Mouse (Mus musculus): ENCODE results near the gene Gm6899. TPM values are rescaled to one million over a fixed set of nuclear protein-coding genes. Genes with fewer than 3 reads are reported as not detected.

Gm6899 gene
- polyA plus RNA-seq, 1 experiment: 0.26 TPM

DNA sequence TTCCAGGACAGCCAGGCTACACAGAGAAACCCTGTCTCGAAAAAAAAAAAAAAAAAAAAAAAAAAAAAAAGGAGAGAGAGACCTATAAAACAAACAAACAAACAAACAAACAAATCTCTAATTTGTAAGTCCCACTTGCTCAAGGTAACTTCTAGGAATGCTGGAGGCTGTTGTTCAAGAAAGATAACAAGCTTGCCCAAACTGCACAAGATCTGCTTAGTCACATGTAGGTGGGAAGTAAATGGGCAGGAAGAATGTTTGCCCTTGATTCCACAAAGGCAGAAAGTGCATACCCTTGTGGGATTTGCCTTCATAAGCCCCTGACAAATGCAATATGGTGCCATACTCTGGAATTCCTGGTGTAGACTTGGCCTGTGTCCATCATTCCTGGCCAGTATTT lies 1.4 kb downstream of the Gm6899 start:
- Histone ChIP-seq H3K27me3 (ENCODE audit: control insufficient read depth, insufficient read depth, low read length) (no peaks in the 10 kb centered on the region), H3K4me3 (ENCODE audit: control insufficient read depth, low read depth, low read length) (no peak overlapping the region), H3K4me1 (ENCODE audit: control insufficient read depth, insufficient read depth, low read length) (peaks cover 3% of the 10 kb centered on the region; the same call in 1 of the 2 replicates), H3K36me3 (ENCODE audit: control insufficient read depth, insufficient read depth, low read length) (no peaks in the 10 kb centered on the region), H3K27ac (ENCODE audit: control insufficient read depth, insufficient read depth, low read depth, low read length) (no peak overlapping the region)
- TF ChIP-seq POLR2A (IDR thresholded peaks at IDR 0.05; ENCODE audit: control insufficient read depth, low read depth, low read length): no peak
- TF ChIP-seq CTCF (IDR thresholded peaks at IDR 0.05; ENCODE audit: control insufficient read depth, insufficient read depth, insufficient replicate concordance, low read depth, low read length): no peak

DNA sequence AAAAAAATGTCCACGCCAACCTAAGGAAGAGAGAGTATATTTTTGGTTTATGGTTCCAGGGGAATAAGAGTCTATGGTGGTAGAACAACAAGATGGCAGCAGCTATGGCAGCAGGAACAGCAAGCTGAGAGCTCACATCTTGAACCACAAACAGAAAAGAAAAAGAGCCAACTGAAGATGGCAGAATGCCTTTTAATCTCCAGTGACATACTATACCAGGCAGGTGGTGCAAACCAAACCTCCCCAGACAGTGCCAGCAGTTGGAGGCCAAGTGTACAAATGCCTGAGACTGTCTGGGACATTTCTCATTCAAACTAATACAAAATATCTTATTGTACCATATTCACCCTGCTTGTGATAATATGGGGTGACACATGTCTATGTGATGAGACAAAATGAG lies 3.1 kb downstream of the Gm6899 start:
- no peak for TF ChIP-seq CTCF (IDR thresholded peaks at IDR 0.05; ENCODE audit: control insufficient read depth, insufficient read depth, insufficient replicate concordance, low read depth, low read length)
- no peak for TF ChIP-seq POLR2A (IDR thresholded peaks at IDR 0.05; ENCODE audit: control insufficient read depth, low read depth, low read length)
- Histone ChIP-seq H3K4me1 (ENCODE audit: control insufficient read depth, insufficient read depth, low read length) (peaks cover 3% of the 10 kb centered on the region; the same call in 1 of the 2 replicates), H3K36me3 (ENCODE audit: control insufficient read depth, insufficient read depth, low read length) (no peaks in the 10 kb centered on the region), H3K27ac (ENCODE audit: control insufficient read depth, insufficient read depth, low read depth, low read length) (no peak overlapping the region), H3K27me3 (ENCODE audit: control insufficient read depth, insufficient read depth, low read length) (no peaks in the 10 kb centered on the region), H3K4me3 (ENCODE audit: control insufficient read depth, low read depth, low read length) (no peak overlapping the region)

DNA sequence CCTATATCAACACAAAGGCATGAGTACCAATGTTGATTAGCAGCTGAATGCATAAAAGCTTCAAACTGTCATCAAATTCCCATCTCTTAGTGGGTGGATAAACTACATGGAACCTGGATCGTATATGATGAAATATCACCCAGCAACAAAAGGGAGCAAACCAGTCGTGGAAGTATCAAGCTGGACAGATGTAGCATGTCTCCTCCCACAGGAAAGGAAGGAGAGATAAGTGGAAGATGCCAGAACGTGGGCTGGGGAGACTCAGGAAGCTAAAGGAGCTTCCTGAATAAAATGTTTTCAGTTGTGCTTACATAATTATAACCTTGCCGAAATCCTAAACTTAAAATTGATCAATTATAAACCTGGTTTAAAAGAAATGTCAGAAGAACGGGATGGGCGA lies 4.1 kb downstream of the Gm6899 start:
- Histone ChIP-seq H3K27ac (ENCODE audit: control insufficient read depth, insufficient read depth, low read depth, low read length) (no peak overlapping the region), H3K36me3 (ENCODE audit: control insufficient read depth, insufficient read depth, low read length) (no peaks in the 10 kb centered on the region), H3K27me3 (ENCODE audit: control insufficient read depth, insufficient read depth, low read length) (no peaks in the 10 kb centered on the region), H3K4me1 (ENCODE audit: control insufficient read depth, insufficient read depth, low read length) (peaks cover 3% of the 10 kb centered on the region; the same call in 1 of the 2 replicates), H3K4me3 (ENCODE audit: control insufficient read depth, low read depth, low read length) (no peak overlapping the region)
- TF ChIP-seq CTCF (IDR thresholded peaks at IDR 0.05; ENCODE audit: control insufficient read depth, insufficient read depth, insufficient replicate concordance, low read depth, low read length) (no peak), POLR2A (IDR thresholded peaks at IDR 0.05; ENCODE audit: control insufficient read depth, low read depth, low read length) (no peak)

DNA sequence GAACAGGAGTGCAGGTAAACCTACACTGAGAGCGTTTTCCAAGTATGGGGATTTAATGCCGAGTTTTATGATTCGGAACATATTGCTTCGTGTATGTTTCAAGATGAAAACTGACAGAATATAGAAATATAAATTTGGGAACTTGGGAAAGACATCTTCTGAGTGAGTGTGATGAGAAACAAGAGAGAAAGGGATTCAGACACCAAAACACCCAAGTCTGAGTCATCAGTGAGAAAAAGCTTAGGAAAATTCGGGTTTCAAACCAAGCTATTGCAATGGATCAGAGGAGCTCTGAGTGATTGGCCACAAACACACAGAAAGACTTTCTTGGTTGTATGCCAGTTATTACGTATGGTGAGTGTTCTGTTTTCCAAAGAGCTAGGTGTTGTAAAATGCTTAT lies 4.7 kb downstream of the Gm6899 start:
- TF ChIP-seq POLR2A (IDR thresholded peaks at IDR 0.05; ENCODE audit: control insufficient read depth, low read depth, low read length): no peak
- no peak for TF ChIP-seq CTCF (IDR thresholded peaks at IDR 0.05; ENCODE audit: control insufficient read depth, insufficient read depth, insufficient replicate concordance, low read depth, low read length)
- H3K4me1 ChIP-seq (ENCODE audit: control insufficient read depth, insufficient read depth, low read length): no peaks in the 10 kb centered on the region
- no peaks in the 10 kb centered on the region for H3K27me3 ChIP-seq (ENCODE audit: control insufficient read depth, insufficient read depth, low read length)
- H3K36me3 ChIP-seq (ENCODE audit: control insufficient read depth, insufficient read depth, low read length): no peaks in the 10 kb centered on the region
- no peak overlapping the region for H3K27ac ChIP-seq (ENCODE audit: control insufficient read depth, insufficient read depth, low read depth, low read length)
- no peak overlapping the region for H3K4me3 ChIP-seq (ENCODE audit: control insufficient read depth, low read depth, low read length)

DNA sequence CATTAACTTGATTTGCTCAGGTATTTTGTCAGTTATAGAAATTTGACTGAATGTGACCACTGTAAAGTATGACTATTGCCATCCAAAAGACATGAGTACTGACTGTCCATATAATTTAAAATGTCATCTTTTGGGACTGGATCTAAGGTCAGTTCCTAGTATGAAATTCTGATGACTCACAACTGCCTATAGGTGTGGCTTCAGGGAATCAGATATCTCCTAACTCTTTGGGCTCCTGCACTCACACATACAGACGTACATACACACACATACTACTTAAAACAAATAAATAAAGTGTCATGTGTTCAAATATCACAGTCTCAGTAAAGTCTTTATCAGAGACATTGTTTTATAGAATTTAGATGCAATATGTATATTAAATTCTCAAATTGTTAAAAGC lies 5.8 kb downstream of the Gm6899 start:
- Histone ChIP-seq H3K36me3 (ENCODE audit: control insufficient read depth, insufficient read depth, low read length) (no peaks in the 10 kb centered on the region), H3K27ac (ENCODE audit: control insufficient read depth, insufficient read depth, low read depth, low read length) (no peak overlapping the region), H3K4me1 (ENCODE audit: control insufficient read depth, insufficient read depth, low read length) (no peaks in the 10 kb centered on the region), H3K4me3 (ENCODE audit: control insufficient read depth, low read depth, low read length) (no peak overlapping the region), H3K27me3 (ENCODE audit: control insufficient read depth, insufficient read depth, low read length) (no peaks in the 10 kb centered on the region)
- TF ChIP-seq POLR2A (IDR thresholded peaks at IDR 0.05; ENCODE audit: control insufficient read depth, low read depth, low read length) (no peak), CTCF (IDR thresholded peaks at IDR 0.05; ENCODE audit: control insufficient read depth, insufficient read depth, insufficient replicate concordance, low read depth, low read length) (no peak)

DNA sequence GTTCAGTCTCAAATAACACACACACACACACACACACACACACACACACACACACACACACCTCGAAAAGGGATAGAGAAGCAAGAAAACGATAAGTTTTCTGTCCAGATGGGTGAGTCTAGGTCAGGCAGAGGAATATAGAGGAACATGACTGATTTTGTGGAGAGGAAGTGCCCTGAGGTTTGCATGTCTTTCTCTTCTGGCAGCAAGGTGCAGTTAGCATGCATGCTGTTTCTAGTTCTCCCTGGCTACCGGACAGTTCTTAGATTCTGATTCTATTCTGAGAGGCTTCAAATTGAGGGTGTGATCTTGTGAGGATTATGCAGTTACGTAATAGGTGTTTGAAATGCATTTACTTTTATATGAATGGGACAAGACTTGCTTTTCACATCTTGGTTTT lies 7.7 kb downstream of the Gm6899 start:
- Histone ChIP-seq H3K36me3 (ENCODE audit: control insufficient read depth, insufficient read depth, low read length) (no peaks in the 10 kb centered on the region), H3K27ac (ENCODE audit: control insufficient read depth, insufficient read depth, low read depth, low read length) (no peak overlapping the region), H3K4me3 (ENCODE audit: control insufficient read depth, low read depth, low read length) (no peak overlapping the region), H3K4me1 (ENCODE audit: control insufficient read depth, insufficient read depth, low read length) (no peaks in the 10 kb centered on the region), H3K27me3 (ENCODE audit: control insufficient read depth, insufficient read depth, low read length) (no peaks in the 10 kb centered on the region)
- TF ChIP-seq POLR2A (IDR thresholded peaks at IDR 0.05; ENCODE audit: control insufficient read depth, low read depth, low read length) (no peak), CTCF (IDR thresholded peaks at IDR 0.05; ENCODE audit: control insufficient read depth, insufficient read depth, insufficient replicate concordance, low read depth, low read length) (no peak)

DNA sequence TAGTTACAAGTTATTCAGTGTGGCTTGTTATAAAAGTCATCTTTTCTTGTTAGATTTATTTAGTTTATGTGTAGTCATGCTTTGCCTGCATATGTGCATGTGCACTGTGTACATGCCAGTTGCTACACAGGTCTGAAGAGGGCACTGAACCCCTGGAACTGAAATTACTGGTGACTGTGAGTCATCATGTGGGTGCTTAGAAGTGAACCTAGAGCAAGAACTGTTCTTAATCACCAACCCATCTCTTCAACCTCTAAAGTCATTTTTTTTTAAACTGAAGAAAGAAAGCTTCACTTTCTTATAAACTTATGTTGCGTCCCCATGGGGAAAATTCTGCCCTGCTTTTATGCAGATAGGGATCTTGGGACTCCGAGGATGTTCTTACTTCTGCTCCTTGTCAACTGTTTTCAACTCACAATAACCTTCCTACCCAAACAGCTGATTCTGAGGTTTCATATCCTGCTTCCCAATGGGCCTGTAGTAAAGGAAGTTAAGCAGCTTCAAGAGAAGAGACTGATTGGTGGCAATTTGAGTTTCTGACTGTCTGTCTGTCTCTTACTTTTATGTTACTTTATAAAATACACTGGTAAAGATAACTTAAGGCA lies 8.6 kb downstream of the Gm6899 start:
- Histone ChIP-seq H3K4me3 (ENCODE audit: control insufficient read depth, low read depth, low read length) (no peak overlapping the region), H3K27ac (ENCODE audit: control insufficient read depth, insufficient read depth, low read depth, low read length) (no peak overlapping the region), H3K27me3 (ENCODE audit: control insufficient read depth, insufficient read depth, low read length) (no peaks in the 10 kb centered on the region), H3K4me1 (ENCODE audit: control insufficient read depth, insufficient read depth, low read length) (no peaks in the 10 kb centered on the region), H3K36me3 (ENCODE audit: control insufficient read depth, insufficient read depth, low read length) (no peaks in the 10 kb centered on the region)
- TF ChIP-seq CTCF (IDR thresholded peaks at IDR 0.05; ENCODE audit: control insufficient read depth, insufficient read depth, insufficient replicate concordance, low read depth, low read length): no peak

Measured in testis, adult 2 months (tissue).